Mouse (Mus musculus) c-Kit-negative CD71-positive TER-119-positive erythroid progenitor cells, embryonic 14.5 days (primary cell): ENCODE results near the gene Gtpbp2.

Experiments
- DNase-seq: peaks from one replicate; pipeline ENCODE4 v3.0.0-alpha.2; 2013; ENCODE audit warnings: low read depth, low spot score

The Gtpbp2 gene

DNA sequence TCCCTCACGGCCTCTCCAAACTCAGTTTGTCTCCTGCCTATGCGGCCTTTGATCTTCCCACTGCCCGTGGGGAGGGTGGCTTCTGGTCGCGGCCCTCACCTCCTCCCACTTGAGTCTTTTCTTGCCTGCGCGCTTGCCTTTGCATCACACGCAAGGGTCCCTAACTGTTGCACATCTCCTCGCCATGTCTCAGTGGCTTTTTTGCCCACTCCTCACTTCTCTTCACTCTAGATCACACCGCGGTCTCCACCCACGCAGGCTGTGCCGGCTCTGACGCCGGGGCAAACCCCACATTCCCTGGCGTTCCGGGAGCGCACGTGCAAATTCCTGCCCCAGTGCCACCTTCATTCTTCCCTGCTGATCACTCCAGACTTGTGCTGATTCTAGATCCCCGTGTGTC lies 42.2 kb downstream of the Gtpbp2 start:
- no peak for DNase-seq

DNA sequence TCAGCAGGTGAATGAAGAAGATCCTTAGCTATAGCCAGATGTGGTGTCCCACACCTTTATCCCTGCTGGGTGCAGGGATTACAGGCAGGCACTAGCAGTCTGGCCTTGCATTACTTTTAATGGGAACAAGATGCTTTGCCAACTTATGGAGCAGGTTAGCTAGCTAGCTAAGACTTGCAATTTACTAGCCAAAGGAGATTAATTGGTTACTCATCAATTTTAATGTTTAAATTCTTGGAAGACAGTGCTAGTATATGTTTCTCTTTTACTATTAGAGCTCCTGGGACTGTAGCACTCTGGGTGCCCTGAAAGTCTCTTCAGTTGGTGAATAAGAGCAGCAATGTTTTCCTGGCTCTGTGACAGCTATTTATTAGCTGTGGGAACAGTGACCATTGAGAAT lies 45.8 kb downstream of the Gtpbp2 start:
- no peak for DNase-seq

DNA sequence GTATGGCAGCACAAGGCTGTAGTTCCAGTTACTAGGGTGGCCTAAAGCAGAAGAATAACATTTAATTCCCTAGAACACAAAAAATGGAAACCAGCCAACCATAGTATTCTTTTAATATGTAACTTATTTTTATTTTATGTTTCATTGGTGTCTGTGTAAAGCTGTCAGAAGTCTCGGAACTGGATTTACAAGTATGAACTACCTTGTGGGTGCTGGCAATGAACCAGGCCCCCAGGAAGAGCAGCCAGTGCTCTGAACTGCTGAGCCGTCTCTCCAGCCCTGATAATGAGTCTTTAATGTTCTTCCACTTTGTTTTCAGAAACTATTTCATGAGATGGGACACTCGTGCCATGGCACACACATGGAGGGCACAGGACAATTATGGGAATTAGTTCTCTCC lies 49.7 kb downstream of the Gtpbp2 start:
- DNase-seq: no peak
